Mouse (Mus musculus) kidney, adult 9 months (tissue): Measurements from ENCODE around the gene 1110057P08Rik.
"Not testable (repeated sequence)": the region's sequence is repeated elsewhere in the genome, so short reads cannot be mapped to it uniquely, and the experiment has no call there.

ENCODE experiments used
- DNase-seq: peaks from one replicate; pipeline ENCODE4 v3.0.0; 2022

The 1110057P08Rik gene

DNA sequence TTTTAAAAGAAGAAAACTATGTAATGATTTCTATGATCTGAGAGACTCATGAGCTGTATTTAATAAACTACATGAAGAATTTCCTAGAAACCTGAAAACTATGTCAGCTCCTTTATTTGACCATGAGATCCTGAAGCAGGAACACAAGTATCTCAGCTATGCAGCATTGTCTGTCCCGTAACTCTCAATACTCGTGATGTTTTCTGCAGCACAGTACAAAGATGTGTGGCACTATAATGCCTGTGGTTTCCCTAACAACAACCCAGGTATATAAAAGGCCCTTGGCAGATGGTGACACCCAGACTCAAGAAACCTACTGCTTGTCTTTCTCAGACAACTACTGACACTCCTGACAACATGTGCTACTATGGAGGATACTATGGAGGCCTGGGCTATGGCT is at the start of gene 1110057P08Rik:
TSS of gene 1110057P08Rik (plus strand) at position 301 of the 400 bp plus-strand sequence.
- DNase-seq = no peak

DNA sequence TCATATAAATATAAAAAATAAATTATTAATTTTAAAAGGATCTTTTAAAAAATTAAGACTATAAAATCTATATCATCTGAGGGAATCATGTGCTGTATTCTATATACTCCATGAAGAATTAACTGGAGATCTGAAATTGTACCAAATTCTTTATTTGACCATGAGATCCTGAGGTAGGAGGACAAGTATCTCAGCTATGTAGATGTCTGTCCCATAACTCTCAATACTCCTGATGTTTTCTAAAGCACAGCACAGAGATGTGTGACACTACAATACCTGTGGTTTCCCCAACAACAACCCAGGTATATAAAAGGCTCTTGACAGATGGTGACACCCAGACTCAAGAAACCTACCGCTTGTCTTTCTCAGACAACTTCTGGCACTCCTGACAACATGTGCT is 34.0 kb upstream of the 1110057P08Rik start, which contains the start of gene Gm6358:
TSS of gene Gm6358 (plus strand) at position 301 of the 400 bp plus-strand sequence.
- no peak for DNase-seq

DNA sequence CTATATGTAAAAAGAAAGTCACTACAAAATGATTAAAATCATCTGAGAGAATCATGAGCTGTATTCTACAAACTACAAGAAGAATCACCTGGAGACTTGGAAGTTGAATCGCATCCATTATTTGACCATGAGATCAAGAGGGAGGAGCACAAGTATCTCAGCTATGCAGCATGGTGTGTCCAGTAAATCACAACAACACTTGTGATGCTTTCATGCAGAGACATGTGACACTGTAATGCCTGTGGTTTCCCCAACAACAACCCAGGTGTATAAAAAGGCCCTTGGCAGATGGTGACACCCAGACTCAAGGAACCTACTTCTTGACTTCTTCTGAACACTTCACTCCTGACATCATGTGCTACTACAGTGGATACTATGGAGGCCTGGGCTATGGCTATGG is 23.7 kb upstream of the 1110057P08Rik start, which contains the start of gene Gm10061:
TSS of gene Gm10061 (plus strand) at position 301 of the 400 bp plus-strand sequence.
- DNase-seq = no peak

DNA sequence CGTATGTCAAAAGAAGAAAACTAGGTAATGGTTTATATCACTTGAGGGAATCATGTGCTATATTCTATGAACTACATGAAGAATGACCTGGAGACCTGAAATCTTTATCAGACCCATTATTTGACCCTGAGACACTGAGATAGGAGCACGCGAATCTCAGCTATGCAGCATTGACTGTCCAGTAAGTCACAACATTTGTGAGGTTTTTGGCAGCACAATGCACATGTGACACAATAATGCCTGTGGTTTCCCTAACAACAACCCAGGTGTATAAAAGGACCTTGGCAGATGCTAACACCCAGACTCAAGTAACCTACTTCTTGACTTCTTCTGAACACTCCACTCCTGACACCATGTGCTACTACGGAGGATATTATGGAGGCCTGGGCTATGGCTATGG is 16.9 kb upstream of the 1110057P08Rik start, which contains the start of gene Gm9789:
TSS of gene Gm9789 (plus strand) at position 301 of the 400 bp plus-strand sequence.
- DNase-seq = no peak

DNA sequence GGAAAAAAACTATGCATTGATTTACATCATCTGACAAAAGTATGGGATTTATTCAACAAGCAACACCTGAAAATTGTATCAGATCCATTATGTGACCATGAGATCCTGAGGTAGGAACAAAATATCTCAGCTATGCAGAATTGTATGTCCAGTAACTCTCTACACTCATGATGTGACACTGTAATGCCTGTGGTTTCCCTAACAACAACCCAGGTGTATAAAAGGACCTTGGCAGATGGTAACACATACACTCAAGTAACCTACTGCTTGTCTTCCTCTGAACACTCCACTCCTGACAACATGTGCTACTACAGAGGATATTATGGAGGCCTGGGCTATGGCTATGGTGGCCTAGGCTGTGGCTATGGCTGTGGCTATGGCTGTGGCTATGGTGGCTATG is 5.3 kb upstream of the 1110057P08Rik start, which contains the start of gene Gm7735:
TSS of gene Gm7735 (plus strand) at position 301 of the 400 bp plus-strand sequence.
- not testable (repeated sequence) for DNase-seq

DNA sequence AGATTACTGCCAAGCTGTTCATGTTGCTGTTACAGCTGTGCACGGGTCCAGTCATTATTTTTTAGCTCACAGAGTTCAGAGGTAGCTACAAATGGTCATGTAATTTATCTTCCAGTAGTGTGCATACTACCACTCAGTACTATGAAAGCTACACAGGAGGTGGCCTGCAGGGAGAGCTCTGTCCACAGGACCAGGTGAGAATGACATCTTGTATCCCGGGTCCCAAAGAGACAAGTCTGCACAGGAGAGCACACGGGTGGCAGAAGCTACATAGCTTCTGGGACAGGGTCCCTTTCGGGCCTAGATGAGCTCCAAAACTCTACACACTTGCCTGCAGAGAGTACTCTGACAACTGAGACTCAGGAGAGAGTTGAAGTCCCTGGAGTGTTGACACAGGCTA is 14.1 kb downstream of the 1110057P08Rik start:
- DNase-seq = no peak

DNA sequence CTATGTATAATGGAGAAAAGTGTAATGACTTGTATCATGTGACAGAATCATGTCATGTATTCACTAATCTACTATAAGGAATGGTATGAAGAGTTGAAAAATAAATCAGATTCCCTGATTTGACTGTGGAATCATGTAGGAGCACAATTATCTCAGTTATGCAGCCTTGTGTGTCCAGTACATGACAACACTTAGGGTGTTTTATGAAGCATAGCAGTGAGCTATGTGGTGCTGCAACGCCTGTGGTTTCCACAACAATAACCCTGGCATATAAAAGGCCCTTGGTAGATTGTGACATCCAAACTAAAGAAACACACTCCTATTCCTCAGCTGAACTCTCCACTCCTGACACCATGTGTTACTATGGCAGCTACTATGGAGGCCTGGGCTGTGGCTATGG is 31.0 kb downstream of the 1110057P08Rik start, which contains the start of gene Krtap20-2:
TSS of gene Krtap20-2 (plus strand) at position 301 of the 400 bp plus-strand sequence.
- no peak for DNase-seq
